Mouse (Mus musculus) adrenal gland, adult (tissue): ENCODE data around the gene Tbc1d17.

Experiments used
- DNase-seq, 2 experiments: peaks; one replicate each; pipeline ENCODE4 v3.0.0; 2022 to 2023; ENCODE audit warnings: low spot score in 1 of 2; ENCODE audit not compliant: inconsistent age in 2 of 2

Gene Tbc1d17

GRCm38 (mm10) chr7:44869697-44870528, 21.0 kb upstream of the Tbc1d17 start, which contains the start of gene Ptov1:
Ptov1 (minus strand) TSS chr7:44869788.
- peak; percentile 97 to 98 for DNase-seq

GRCm38 (mm10) chr7:44868919-44869696, 20.2 kb upstream of the Tbc1d17 start:
- DNase-seq: peak; percentile 84 to 91

GRCm38 (mm10) chr7:44868465-44868864, 19.6 kb upstream of the Tbc1d17 start:
- peak; percentile 50 to 68 for DNase-seq

GRCm38 (mm10) chr7:44867802-44868201, 18.9 kb upstream of the Tbc1d17 start:
- DNase-seq: peak in 1 of 2 experiments; percentile 73

GRCm38 (mm10) chr7:44867010-44867702, 18.3 kb upstream of the Tbc1d17 start:
- peak; percentile 55 to 79 for DNase-seq

GRCm38 (mm10) chr7:44866276-44867009, 17.6 kb upstream of the Tbc1d17 start:
- DNase-seq: peak; percentile 91 to 95

GRCm38 (mm10) chr7:44864595-44865542, 16.0 kb upstream of the Tbc1d17 start:
- DNase-seq: peak; percentile 55 to 69

- DNase-seq: no peak
Observed at GRCm38 (mm10) chr7:44863982-44864494, 15.2 kb upstream of the Tbc1d17 start.

- DNase-seq: peak in 1 of 2 experiments; percentile 63
Observed at GRCm38 (mm10) chr7:44863210-44863609, 14.3 kb upstream of the Tbc1d17 start.

GRCm38 (mm10) chr7:44862434-44862833, 13.6 kb upstream of the Tbc1d17 start:
- peak; percentile 54 to 76 for DNase-seq

- peak; percentile 47 to 65 for DNase-seq
Observed at GRCm38 (mm10) chr7:44861429-44861816, 12.5 kb upstream of the Tbc1d17 start.

- DNase-seq: peak; percentile 75 to 91
Observed at GRCm38 (mm10) chr7:44860576-44861428, 11.9 kb upstream of the Tbc1d17 start.

- DNase-seq: no peak
Observed at GRCm38 (mm10) chr7:44859896-44860295, 11.0 kb upstream of the Tbc1d17 start.

- DNase-seq: peak; percentile 62 to 83
Observed at GRCm38 (mm10) chr7:44857905-44858304, 9.0 kb upstream of the Tbc1d17 start.

GRCm38 (mm10) chr7:44857042-44857552, 8.2 kb upstream of the Tbc1d17 start, which contains the start of gene Pnkp:
Pnkp (plus strand) TSS chr7:44857139.
- DNase-seq: peak; percentile 90 to 97

- no peak for DNase-seq
Observed at GRCm38 (mm10) chr7:44856265-44856916, 7.5 kb upstream of the Tbc1d17 start.

- no peak for DNase-seq
Observed at GRCm38 (mm10) chr7:44855036-44855435, 6.2 kb upstream of the Tbc1d17 start.
